Mouse (Mus musculus): Measurements from ENCODE around the gene Tbcc.

DNA sequence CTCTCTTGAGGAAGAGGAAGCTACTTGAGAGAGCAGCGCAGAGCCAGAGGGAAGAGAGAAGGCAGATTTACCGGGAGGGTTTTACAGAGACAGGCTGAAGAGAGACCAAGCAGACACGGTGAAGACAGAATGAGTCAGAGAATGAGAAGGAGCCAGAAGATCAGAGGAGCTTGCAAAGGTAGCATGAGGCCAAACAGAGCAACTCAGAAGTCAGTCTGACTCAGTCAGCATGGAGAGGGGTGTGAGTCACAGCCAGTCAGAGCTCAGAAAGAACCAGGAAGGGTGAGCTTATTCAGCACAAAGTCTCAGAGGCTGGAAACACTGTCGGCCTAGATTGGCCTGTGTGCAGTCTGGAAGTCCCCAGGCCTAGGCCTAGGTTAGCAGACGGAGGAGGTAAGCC lies 42.5 kb downstream of the Tbcc start:
- TF ChIP-seq CTCF (IDR thresholded peaks at IDR 0.05; ENCODE audit: borderline replicate concordance, insufficient read depth, low read length): no peak
- TF ChIP-seq POLR2A (IDR thresholded peaks at IDR 0.05; ENCODE audit: low read depth, low read length): no peak

All from embryonic fibroblast, embryonic 13.5 days (primary cell).